Mouse (Mus musculus) liver, adult 2 months (tissue): ENCODE measurements around the gene Zdhhc1. TPM values are rescaled to one million over a fixed set of nuclear protein-coding genes. Genes with fewer than 3 reads are reported as not detected.

Experiments
- DNase-seq: peaks from one replicate; pipeline ENCODE4 v3.0.0-alpha.2; 2011; ENCODE audit warnings: low read depth, low spot score; ENCODE audit errors: extremely low read depth
- H3K27ac ChIP-seq: fragments of 200-500 bp; replicated peaks from 2 replicates; pipeline ENCODE4 v1.5.1; 2012; ENCODE audit warnings: low read depth, mild to moderate bottlenecking, control low read depth, inconsistent platforms, low read length; ENCODE audit not compliant: insufficient read depth
- H3K27me3 ChIP-seq: fragments of 200-500 bp; 2 replicates; pipeline ENCODE4 v1.6.1; 2012; ENCODE audit warnings: mild to moderate bottlenecking, moderate library complexity, low read length, inconsistent platforms; ENCODE audit not compliant: control insufficient read depth, insufficient read depth
- H3K36me3 ChIP-seq: fragments of 200-500 bp; 2 replicates; pipeline ENCODE4 v1.6.1; 2012; ENCODE audit warnings: low read length, inconsistent platforms; ENCODE audit not compliant: control insufficient read depth, insufficient read depth
- H3K4me1 ChIP-seq: fragments of 200-500 bp; 2 replicates; pipeline ENCODE4 v1.6.1; 2011; ENCODE audit warnings: low read length; ENCODE audit not compliant: control insufficient read depth, insufficient read depth
- H3K4me3 ChIP-seq: fragments of 200-500 bp; 2 replicates; pipeline ENCODE4 v1.5.1; 2011; ENCODE audit warnings: low read depth, mild to moderate bottlenecking, control low read depth, low read length, moderate library complexity; ENCODE audit not compliant: insufficient read depth
- H3K79me2 ChIP-seq: fragments of 200-500 bp; 2 replicates; pipeline ENCODE4 v1.6.1; 2012; ENCODE audit warnings: inconsistent platforms, mild to moderate bottlenecking, low read length, moderate library complexity; ENCODE audit not compliant: control insufficient read depth, insufficient read depth
- H3K9ac ChIP-seq: fragments of 200-500 bp; 2 replicates; pipeline ENCODE4 v1.6.1; 2012; ENCODE audit warnings: low read depth, mild to moderate bottlenecking, control low read depth, inconsistent platforms, low read length
- CTCF ChIP-seq: fragments of 200-500 bp; IDR thresholded peaks from 2 replicates; pipeline ENCODE4 v1.5.1; 2011; ENCODE audit warnings: low read depth, low read length, control low read depth
- POLR2A ChIP-seq: fragments of 200-500 bp; IDR thresholded peaks from 2 replicates; pipeline ENCODE4 v1.6.1; 2011; ENCODE audit warnings: low read length, control low read depth; ENCODE audit not compliant: insufficient read depth; ENCODE audit errors: extremely low read depth
- WGBS: fragments of 180-500 bp; shearing (Covaris S2); methylation state at CpG from one replicate; pipeline ENCODE4 v1.1.7; 2018; 5-methylcytosine and 5-hydroxymethylcytosine counted together
- polyA plus RNA-seq: library from polyadenylated mRNA; depleted of rRNA; stranded (reverse); fragments of >200 nt; gene quantifications from 2 replicates; pipeline ENCODE4 v1.2.3, GENCODE M21; 2012
- total RNA-seq: library from RNA; depleted of rRNA; stranded (reverse); fragments of >200 nt; gene quantifications from 2 replicates; pipeline ENCODE4 v1.2.3, GENCODE M21; 2014

The Zdhhc1 gene
- total and polyA plus RNA-seq, 2 experiments, result 1.9 to 4.5 TPM

DNA sequence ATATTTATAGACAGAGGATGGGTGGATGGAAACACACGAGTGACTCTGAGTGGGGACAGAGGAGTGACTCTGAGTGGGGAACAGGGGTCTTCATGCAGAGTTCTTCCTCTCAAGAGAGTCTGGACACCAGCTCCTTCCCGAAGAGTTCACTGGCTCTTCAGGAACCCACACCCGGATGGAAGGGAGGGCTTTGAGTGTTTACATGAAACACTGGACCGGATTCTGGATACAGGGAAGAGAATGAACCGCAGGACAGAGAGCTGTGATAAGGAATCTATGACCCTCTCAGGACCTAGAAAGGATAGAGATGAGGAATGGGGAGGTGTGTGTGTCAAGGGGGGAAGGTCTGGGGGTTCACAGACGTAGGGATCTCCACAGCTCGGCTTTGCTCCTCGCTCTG lies 20.6 kb upstream of the Zdhhc1 start:
- peaks cover 6% of the 10 kb centered on the region for H3K4me1 ChIP-seq
- H3K36me3 ChIP-seq, result no peaks in the 10 kb centered on the region
- no peaks in the 10 kb centered on the region for H3K79me2 ChIP-seq
- no peak overlapping the region for H3K4me3 ChIP-seq
- no peak overlapping the region for H3K27ac ChIP-seq
- 35% methylated on average over 8 of the region's 8 CpGs for WGBS
- no peak for DNase-seq
- TF ChIP-seq CTCF (no peak), POLR2A (no peak)
- no peaks in the 10 kb centered on the region for H3K27me3 ChIP-seq
- H3K9ac ChIP-seq, result no peak overlapping the region

DNA sequence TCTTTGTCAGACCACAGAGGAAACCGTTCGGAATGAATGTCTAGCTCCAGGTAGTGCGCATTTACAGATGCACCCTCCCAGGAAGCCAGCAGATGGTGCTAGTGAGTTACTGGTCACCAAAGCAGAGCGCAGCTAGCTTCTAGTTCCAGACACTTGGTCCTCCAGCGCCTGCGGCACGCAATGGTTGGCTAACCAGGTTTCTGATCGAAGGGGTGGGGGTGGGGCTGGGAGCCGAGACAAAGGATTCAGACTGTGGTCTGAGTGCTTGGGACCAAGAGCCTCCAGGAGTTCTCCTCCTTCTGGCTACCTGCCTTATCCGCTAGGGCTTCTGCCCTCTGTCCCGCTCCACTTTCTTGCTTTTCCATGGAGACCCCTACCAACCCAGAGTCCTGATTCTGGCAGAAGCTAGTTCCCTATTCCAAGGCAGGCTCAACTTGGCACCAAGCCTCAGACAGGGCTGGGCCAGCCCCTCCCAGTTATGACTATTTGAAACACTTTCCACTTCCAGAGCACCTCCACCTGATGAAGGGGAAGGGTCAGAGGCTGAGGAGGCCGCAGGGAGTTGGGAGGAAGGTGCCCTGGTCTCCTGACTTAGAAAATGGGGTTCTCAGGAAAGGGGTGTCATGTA lies 19.4 kb upstream of the Zdhhc1 start:
- H3K79me2 ChIP-seq, result no peaks in the 10 kb centered on the region
- no peaks in the 10 kb centered on the region for H3K36me3 ChIP-seq
- H3K27me3 ChIP-seq, result no peaks in the 10 kb centered on the region
- H3K9ac ChIP-seq, result no peak overlapping the region
- TF ChIP-seq CTCF, result peak; percentile 89
- no peak for TF ChIP-seq POLR2A
- no peak overlapping the region for H3K27ac ChIP-seq
- H3K4me3 ChIP-seq, result no peak overlapping the region
- 15% methylated on average over 12 of the region's 12 CpGs for whole genome bisulfite sequencing
- DNase-seq, result peak; percentile 54
- peaks cover 6% of the 10 kb centered on the region for H3K4me1 ChIP-seq

DNA sequence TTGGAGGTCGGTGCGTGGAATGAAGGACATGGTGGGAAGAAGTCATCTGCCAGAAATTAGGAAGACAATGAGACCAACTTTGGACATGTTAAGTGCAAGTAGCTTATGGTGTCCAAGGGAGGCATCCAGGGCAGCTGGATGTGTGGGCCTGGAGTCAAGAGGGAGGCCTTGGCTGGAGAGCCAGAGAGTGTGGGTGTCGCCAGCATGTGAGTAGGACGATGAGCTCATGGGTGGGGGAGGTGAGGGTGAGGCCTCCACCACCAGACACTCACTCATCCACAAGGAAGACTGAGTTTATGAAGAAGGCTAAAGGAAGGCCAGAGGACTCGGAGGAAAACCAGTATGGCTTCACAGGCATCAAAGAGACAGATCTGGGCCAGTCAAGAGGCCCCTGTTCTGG lies 18.0 kb upstream of the Zdhhc1 start:
- no peak overlapping the region for H3K4me3 ChIP-seq
- peaks cover 6% of the 10 kb centered on the region for H3K4me1 ChIP-seq
- WGBS, result 84% methylated on average over 5 of the region's 5 CpGs
- H3K27ac ChIP-seq, result no peak overlapping the region
- TF ChIP-seq CTCF, result no peak
- TF ChIP-seq POLR2A, result no peak
- H3K27me3 ChIP-seq, result no peaks in the 10 kb centered on the region
- DNase-seq, result no peak
- H3K9ac ChIP-seq, result no peak overlapping the region
- H3K36me3 ChIP-seq, result no peaks in the 10 kb centered on the region
- no peaks in the 10 kb centered on the region for H3K79me2 ChIP-seq

DNA sequence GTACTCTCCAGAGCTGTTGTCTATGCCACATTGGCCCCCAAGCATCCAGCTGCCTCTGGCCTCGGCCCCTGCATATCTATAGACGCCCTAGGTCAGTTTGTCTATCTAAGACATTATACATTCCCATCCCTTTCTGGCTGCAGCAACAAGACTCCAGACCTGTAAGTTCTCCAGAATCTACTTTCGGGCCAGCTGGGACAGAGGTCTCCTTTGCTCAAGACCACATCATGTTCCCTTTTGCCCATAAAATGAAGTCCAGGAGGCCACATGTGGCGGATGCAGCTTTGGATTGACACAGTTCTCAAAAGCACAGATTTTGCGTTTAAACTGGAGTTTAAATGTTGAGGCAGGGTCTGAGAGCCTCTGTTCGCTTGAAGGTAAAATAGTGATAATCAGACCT lies 17.5 kb upstream of the Zdhhc1 start:
- WGBS, result 92% methylated on average over 6 of the region's 6 CpGs
- Histone ChIP-seq H3K36me3 (no peaks in the 10 kb centered on the region), H3K27me3 (no peaks in the 10 kb centered on the region), H3K4me3 (no peak overlapping the region), H3K4me1 (peaks cover 6% of the 10 kb centered on the region), H3K79me2 (no peaks in the 10 kb centered on the region), H3K27ac (no peak overlapping the region), H3K9ac (no peak overlapping the region)
- DNase-seq, result no peak
- no peak for TF ChIP-seq CTCF
- TF ChIP-seq POLR2A, result no peak

DNA sequence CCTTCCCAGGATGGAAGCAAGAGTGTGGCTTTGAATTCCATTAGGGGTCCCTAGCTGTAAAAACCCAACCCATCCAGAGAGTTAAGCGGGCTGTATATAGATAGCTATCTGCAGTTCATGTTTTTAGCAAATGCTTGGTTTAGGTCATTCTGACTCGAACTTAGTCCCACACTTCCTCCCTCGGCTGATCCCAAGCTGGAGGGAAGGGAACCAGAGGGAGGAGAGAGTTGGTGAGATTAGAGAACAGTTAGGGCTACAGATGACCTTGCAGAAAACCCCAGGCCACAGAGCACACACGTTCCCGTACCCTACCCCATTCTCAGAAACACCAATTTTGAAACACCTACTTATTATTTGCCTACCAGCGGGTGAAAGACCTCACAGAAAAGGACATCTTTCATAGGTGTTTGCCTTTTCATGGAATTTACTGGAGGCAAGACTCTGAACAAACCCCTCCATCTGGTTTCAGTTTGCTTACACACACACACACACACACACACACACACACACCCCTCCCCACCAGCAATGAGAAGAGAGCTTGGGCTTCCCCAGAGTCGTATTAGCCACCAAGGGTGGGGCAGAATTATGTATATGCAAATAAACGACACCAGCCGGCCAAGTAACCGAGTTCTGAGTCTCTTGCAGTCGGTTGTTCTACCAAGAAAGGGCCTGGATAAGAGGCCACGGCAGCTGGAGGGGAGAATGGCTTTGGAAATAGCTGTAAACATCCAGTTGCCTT lies 13.5 kb upstream of the Zdhhc1 start:
- no peaks in the 10 kb centered on the region for H3K4me1 ChIP-seq
- H3K79me2 ChIP-seq, result no peaks in the 10 kb centered on the region
- DNase-seq, result no peak
- H3K27me3 ChIP-seq, result no peaks in the 10 kb centered on the region
- H3K9ac ChIP-seq, result no peak overlapping the region
- H3K36me3 ChIP-seq, result no peaks in the 10 kb centered on the region
- 40% methylated on average over 12 of the region's 12 CpGs for WGBS
- TF ChIP-seq CTCF, result no peak
- TF ChIP-seq POLR2A, result no peak
- H3K27ac ChIP-seq, result no peak overlapping the region
- no peak overlapping the region for H3K4me3 ChIP-seq

DNA sequence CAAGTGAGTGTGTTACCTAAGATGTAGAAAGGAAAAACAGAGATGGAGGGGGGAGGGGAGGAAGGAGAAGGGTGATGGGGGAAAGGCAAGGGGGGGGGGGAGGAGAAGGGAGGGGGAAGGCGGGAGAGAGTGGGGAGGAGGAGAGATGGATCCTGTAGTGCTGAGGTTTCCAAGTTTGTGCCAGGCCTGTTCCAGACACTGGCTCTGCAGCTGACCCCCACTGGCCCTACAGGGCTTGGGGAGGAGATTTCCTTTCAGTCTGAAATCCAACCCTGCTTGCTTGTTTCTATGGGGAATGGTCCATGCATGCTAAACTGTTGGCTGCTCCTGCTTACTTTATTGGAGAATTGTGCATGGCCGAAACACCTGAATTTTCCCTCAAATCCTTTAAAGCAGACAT lies 12.1 kb upstream of the Zdhhc1 start:
- Histone ChIP-seq H3K27me3 (no peaks in the 10 kb centered on the region), H3K4me3 (no peak overlapping the region), H3K4me1 (no peaks in the 10 kb centered on the region), H3K9ac (no peak overlapping the region), H3K27ac (no peak overlapping the region), H3K36me3 (no peaks in the 10 kb centered on the region), H3K79me2 (no peaks in the 10 kb centered on the region)
- no peak for TF ChIP-seq POLR2A
- DNase-seq, result no peak
- WGBS, result 82% methylated on average over 2 of the region's 2 CpGs
